Mouse (Mus musculus) ES-CJ7 (cell line): ENCODE results near the gene Dock4.

Experiments used
- DNase-seq: peaks from one replicate; pipeline ENCODE4 v3.0.0; 2011; ENCODE audit warnings: low read depth, low spot score

Gene Dock4

DNA sequence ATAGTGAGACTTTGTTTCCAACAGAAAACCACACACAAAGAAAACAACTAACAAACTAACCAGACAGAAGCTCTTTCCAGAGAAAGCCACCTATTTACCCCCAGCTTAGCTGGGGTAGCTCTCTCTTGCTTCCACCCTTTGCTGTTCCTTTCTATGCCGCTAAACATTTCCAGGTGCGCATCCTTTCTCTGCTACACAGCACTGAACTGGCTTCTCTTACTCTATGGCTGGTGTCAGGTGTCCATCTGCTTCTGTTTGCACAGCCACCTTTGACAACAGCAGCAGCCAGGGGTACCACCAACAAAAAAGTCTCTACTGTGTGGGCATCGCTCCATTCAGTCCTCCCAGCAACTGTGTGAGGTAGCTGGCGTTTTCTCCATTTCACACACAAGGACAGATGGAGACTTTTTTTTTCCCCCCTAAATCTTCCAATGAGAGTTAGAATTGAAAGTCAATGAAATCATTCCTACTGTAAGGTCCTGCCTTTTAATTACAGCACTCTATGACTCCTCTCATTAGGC lies 122.7 kb downstream of the Dock4 start:
- no peak for DNase-seq

DNA sequence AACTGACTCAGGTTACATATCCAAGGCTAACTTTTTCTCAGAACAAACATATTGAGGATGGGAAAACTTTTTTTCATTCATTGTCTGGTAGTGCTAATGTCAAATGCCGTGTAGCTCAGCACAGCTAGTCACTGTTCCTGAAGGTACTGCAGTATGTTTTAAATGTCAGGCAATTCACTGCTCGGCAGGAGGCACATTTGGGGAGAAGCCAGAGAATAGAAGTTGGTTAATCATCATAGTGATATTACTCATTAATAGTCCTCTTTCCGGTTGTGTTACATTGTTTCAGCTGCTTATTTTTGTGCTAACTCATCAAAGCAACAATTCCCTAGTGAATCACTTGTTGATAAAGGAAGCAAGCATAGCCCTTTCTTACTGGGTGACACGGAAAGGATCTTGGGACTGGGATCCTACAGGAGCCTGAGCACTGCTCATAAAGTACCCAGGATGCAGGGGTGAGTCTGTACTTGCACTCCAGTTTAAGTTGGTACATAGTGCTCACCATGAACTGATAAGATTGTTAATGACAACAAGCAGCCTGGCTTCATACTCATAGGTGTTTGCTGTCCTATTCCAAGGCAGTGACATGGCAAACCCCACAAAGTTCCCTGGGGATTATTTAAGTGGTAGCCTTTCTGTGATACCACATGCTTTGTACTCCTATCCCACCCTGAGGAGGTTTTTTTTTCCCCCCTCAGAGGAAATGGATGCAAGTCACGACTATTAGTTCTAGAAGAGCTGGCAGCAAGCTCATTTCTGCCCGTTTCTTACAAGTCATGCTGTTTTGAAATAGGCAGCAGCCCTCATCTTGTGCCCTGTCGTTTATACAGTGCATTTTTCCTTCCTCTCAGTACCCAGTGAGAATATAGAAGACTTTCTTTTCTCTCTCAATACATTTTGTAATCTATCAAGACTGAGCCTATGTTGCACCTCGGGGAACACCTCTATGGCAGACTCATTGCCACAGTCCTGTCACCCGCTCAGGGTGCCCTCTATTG lies 123.5 kb downstream of the Dock4 start:
- no peak for DNase-seq

DNA sequence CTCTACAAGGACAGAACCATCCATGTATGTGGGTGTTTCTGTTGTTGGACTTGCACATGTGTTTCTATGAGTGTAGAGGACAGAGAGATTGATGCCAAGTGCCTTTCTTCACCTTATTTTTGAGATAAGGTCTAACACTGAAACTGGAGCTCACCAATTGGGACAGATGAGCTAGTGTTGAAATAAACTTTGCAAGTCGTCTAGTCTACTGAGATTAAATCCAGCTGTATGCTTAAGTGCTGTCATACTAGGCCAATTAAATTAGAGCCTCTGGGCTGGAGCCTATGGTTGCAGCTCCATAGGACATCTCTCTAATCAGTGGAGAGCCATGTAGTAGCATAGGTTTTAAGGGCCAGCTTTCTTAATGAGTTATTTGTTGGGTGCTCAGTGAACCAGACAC lies 124.5 kb downstream of the Dock4 start:
- no peak for DNase-seq

DNA sequence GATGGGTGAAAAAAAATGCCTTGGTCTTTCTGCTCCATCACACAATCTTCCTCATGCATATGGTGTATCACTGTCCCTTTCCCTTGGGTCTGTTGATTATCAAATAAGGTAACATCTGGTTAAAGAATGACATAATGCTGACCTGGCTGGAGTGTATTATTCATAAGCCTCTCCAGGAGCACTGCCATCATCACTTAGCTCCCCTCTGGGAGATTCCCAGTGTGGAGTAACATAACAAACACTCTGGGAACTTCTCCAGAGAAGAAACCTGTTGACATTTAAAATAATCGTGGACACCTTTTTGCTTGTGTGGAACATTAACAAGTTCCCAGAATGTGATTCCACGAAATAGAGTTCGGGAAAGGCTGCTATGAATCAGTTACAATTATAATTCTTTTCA lies 128.3 kb downstream of the Dock4 start:
- DNase-seq: no peak

DNA sequence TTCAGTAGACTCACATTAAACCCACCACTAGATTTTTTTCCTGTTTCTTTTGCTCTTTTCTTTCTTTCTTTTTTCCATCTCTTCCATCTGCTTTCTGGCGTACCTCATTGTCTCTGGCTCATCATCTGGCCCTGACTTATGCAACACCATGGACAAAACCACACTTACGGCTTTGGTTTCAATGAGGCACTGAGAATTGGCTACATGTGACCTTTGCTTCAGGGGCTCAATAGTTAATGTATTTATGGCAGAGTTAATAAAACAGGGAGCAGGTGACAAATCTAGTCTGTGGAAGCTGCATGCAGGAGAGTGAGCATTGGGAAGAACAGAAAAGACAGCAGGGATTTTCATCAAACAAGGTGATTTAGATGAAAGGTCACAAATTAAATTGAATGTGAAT lies 131.0 kb downstream of the Dock4 start:
- no peak for DNase-seq

DNA sequence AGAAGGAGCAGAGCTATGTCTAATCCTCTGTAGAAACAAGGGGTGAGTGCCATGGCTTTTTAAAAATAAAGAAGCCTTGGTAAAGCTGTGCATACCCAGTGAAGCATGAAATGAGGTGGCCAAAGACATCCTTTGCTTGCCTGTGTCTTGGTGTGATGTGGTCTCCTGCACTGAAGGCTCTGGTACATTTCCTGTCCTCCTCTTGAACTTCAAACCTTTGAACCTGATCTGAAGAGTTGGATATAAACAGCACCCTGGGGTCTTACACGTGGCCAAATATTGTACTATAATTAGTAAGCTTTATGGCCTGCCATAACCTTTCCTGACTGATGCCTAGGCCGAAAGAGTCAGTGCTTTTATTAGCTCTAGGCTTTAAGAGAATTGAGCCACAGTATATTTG lies 134.6 kb downstream of the Dock4 start:
- DNase-seq: no peak

DNA sequence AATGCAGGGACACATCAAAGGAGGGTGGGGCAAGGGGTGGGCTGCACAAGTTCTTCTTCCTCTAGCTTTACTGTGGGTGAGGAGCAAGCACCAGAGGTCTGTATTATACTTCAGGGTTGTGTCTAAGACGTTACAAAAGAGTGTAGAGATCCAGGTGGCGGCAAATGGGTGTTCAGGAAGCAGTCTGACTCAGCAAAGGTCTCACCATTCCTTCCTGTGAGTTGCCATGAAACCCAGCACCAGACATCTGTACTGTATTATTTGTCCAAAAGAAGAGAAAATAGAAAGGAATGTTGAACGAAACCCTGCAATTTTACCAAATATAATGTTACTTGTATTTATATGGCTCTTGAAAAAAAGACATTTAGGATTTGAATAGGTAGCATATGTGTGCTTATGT lies 135.3 kb downstream of the Dock4 start:
- DNase-seq: no peak

DNA sequence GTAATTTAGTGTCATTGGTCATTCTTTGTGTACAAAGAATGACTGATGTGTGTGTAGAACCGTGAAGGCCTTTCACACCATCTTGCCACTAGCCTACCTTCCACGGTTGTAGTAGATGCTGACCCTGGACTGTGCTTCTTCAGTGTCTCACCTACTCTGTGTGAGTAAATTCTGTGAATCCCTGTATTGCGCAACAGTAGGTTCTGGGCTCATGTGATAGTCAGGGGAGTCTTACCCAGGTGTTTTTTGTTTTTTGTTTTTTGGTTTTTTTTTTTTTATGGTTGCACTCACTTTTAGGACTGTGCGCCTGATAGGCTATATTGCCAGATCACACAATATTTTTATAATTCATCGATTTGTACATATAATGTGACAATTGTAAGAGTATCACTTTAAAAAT lies 136.3 kb downstream of the Dock4 start:
- DNase-seq: no peak

DNA sequence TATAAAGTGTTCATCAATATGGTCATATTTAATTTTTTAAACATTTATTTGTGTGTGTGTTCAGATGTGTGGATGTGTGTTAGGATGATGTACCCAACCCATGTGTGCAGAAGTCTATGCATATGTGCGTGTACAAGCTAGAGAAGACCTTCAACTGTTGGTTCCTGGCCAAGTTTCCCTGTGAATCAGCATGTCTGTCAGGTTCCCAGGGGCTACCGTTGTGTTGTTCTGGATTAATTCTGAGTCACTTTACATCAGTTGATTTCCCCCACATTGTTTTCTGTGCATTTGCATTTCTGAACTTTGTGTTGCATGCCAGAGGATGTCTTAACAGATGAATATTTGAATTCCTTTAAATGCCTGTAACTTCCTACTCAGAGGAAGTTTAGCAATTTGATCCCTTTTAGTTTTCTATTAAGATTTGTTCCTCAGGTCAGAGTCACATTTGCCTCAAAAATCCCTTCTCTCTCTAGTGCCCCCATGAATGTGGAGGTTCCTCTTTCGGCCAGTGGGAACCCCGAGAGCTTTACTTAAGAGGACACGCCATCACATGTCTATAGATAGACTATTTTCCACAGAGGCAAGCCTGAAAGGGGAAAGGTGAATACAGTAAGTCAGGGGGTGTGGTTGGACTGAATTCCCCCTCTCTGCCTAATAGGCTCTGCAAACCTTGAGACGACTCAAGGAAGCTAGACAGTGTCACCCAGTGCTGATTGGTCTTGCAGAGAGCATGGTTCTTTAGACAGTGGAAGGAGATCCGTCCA lies 139.0 kb downstream of the Dock4 start:
- no peak for DNase-seq

DNA sequence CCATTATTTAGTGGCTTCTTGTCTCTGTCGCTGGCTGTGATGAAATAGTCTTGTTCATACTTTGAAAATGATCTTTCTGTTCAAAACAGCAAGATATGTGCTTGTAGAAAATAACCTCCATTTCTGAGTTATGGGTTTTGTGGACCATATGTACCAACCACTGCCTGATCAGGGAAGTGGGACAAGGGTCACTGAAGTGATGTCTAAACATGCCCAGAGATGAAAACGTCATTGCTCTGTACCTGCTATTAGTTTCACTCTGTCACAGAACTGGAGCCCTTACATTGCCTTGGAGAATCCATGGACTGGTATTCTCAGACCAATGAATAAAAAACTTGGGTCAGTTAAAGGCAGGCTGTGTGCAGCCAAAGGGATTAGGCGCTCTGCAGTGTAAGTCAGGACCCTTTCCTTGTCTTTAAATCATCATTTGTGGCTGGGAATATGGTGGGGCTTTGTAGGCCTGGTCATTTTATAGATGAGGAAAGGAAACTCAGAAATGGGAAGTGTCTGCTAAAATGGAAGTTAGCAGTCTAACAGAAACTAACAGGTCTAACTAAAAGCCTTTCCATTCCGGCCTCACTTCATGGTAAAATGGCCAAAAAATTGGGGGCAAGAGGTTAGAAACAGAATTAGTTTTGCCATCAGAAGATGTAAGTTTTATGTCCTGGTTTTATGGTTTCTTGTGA lies 139.8 kb downstream of the Dock4 start:
- DNase-seq: no peak

DNA sequence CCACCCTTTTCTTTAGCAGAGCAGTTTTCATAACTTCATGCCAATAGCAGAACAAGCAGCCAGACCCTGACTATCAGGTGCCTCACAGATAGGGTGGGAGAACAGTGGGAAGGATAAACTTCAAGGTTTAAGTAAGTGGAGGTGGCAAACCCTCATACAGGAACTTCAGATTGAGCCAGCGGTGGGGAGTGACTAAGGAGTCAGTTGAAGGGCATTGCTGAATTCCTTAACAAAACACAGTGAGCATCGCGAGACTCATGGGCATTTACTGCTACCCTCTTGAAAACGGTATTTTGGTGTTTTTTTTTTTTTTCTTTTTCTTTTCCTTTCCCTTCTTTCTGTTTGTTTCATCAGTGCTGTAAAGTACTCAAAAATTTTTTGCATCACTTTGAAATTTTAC lies 148.4 kb downstream of the Dock4 start:
- DNase-seq: peak; percentile 29

DNA sequence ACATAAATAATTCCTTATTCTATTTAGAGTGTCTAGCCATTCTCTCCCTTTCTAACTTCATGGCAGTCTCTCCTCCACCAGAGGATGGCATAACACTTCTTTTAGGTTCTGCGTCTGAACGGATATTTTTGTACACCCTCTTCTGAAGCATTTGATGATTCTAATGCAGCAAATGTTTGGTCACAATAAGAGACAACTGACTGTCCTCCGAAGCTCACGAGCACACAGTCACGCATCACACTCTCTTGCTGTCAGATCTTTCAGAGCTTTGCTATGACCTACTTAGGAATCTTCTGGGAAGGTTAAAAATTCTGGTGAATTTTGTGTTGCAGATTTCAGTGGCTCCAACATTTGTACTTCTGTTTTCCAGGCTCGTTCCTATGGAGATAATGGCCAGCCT lies 149.7 kb downstream of the Dock4 start:
- DNase-seq: no peak

DNA sequence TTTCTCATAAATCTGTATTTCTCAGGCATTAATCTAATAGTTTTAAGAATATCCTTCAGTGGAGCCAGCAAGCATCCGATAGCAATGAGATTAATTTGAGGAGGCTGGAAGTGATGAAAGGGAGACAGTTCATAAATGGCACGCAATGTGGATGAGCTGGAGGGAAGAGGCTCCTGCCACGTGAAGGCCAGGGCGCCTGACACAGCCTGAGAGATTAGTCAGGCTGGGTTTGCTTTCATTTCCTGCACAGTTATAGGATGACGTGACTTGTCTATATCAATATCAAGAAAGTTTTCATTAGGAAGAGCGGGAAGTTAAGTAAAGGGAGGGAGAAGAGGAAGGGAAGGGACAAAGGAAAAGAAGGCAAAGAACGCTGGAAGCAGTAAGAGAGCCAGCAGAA lies 150.3 kb downstream of the Dock4 start:
- no peak for DNase-seq

DNA sequence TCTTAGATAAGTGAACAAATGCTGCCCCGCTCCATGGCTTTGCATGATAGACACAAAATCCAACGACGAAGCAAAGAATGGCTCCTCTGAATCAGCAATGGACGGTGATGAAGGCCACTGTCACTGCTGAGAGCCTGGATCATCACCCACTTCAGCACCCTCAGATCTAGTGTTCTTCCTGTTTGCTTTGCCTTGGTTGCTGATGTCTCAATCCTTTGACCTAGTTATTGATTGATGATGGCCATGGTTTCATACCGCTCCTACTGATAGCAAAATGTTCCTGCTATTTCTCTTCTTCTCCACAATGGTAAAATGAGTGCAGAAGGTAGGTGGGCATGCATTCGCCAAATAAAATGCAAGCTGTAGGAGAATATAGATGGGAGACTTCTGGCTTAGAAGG lies 150.7 kb downstream of the Dock4 start:
- DNase-seq: no peak

DNA sequence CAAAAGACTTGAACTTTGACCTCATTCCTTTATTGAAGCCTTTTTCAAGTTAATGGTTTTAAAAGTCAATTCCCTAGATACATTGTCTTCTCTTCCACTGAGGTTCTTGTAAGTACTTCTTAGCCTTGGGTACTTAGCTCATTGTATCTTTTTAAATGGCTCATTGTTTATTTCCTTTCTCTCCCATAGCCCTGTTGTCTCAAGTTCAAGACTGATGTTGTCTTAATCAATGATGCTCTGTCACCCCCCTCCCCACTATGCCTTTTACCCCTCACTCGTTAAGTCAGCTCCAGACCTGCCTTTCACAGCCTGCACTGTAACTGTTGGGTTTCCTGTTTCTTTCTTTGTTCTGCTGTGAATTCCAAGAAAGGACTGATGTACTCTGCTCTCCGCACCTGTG lies 154.2 kb downstream of the Dock4 start:
- peak; percentile 43 for DNase-seq

DNA sequence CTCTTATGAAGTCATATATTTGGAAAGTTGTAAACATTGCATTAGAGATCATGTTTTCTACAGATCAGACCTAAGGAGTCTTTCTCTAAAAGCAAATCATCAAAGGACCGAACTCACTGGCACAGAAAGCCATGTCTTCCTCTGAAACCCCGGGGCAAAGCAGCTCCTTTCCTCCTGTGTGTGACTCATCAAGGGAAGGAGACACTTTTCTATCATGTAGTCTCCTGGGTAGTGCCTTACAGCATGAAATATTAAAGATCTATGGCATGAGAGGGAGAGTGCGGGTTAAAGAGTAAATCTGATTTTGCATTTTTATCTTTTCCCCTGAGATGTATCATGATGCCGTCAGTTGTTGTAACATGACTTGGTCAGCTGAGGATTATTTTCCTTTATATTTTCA lies 159.8 kb downstream of the Dock4 start:
- DNase-seq: no peak

DNA sequence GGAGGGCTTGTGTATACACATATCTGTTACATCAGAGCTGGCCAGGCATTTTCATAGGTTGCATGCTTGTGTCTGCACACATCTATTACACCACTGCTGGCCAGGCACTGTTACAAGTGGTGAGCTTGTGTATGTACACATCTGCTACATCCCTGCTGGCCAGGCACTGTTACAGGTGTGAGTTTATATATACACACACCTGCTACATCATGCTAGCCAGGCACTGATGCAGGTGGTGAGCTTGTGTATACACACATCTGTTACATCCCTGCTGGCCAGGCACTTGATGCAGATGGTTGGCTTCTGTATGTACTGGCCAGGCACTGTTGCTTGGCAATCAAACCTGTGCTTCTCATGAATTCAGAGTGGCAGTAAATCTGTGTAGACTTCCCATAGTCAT lies 177.2 kb downstream of the Dock4 start:
- no peak for DNase-seq

DNA sequence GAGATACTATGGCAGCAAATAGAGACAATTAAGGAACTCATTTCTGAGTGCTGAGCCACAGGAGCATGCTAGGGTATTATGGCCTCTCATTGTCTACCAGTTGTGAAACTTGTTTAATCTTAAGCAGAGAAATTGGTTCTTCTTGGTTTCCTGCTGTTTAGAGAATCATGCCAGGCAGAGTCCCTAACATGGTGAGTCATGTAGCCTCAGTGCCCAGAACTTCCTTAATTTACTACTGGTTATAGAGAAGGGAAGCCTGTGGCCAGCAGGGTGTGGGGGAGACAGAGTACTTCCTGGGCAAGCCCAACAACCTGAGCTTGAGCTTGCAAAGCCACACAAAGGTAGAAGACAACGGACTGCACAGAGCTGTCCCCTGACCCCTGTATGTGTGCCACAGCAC lies 180.8 kb downstream of the Dock4 start:
- DNase-seq: no peak

DNA sequence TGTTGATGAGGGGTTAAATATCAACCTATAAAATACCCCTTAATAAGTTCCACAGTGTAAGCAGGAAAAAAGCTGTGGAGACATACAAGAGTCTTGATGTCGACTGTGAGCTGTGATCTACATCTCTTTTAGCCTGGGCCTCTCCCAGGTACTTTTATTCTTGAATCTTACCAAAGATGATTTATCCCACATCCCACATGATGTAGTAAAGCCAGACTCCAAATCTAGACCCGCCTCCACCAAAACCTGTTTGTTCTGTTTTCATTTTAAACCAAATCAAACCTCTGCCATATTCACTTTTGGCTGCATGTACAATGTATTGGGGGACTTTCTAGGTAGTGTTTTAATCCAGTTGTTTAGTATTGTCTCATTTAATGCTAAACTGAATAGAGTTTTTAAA lies 187.5 kb downstream of the Dock4 start:
- no peak for DNase-seq

DNA sequence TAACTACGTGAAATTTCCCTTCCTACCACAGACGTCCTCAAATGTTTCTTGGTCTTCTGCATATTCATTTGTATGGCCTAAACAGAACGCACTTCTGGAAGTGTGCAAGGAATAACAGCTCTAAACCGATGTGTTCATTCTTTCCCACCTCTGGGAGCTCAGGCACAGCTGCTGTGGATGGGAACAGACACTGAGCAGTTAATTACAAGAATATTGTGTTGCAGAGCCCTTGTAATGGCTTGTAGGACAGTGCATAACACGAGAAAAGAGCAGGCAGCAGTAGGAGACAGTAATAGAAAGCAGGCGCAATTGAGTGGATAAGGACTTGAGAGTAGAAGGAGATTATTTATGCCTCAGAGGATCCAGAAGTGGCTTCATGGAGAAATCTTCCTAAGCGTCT lies 188.4 kb downstream of the Dock4 start:
- DNase-seq: no peak

DNA sequence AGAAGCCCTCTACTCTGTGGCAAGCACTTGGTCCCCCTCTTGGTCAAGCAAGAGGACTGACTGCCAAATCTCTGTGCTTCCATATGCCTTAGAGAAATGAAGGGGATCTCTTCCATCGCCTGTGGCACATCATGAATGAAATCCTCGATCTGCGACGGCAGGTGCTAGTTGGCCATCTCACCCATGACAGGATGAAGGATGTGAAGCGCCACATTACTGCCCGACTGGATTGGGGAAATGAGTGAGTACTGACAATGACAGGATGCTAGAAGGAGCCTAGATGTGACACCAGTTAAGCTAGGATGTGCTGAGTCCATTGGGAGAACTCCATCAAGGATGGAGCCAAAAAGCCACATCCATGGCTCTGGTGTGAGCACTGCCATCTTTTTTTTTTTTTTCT lies 190.2 kb downstream of the Dock4 start:
- DNase-seq: no peak

DNA sequence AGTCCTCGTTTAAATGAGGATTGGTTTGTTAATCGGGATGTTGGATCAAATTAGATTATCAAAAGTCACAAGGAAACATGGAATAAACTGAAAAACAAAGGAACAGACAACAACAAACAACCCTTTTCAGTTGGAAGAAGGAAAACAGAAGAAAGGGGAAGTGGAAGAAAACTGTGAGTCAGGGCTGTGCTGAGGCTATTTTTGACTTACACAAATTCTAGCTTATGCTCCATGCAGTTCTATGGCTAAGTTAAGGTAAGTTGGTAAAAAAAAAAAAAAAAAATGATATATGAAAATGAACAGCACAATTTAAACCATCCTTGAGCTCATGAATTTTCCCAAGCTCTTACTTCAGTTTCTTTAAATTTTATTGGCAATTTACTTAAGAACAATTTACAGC lies 191.7 kb downstream of the Dock4 start:
- no peak for DNase-seq
